Mouse (Mus musculus): ENCODE measurements around the gene Hdgf. TPM values are rescaled to one million over a fixed set of nuclear protein-coding genes. Genes with fewer than 3 reads are reported as not detected.

Gene Hdgf
- 10 to 100 TPM; 83.0 to 85.0 TPM for total RNA-seq (2023)

DNA sequence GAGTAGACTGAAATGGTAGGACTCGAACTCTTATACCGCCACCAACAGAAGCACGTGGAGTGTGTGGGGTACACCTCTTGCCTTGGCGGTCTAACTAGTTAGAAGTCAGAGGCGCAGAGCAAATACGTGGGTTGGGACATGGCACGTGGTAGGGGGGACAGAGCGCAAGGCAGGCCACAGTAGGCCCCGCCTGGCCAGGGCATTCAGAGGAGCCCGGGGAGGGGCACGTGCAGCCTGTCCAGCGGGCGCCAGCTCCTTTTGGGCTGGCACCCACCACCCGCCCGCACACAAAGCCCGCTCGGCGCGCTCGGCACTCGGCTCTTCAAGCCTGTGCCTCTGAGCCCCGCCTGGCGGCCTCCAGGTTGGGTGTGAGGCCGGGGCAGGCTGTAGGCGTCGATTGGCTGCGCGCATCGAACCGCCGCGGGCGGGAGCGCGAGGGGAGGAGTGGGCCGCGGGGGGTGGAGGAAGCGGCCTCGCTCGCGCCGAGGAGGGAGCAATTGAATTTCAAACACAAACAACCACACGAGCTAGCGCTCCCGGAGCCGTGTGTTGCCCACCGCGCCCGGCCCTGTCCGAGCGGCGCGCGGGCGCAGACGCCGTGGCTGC, at the start of gene Hdgf:
Gene Hdgf (plus strand): TSS at position 442 of the 606 bp plus-strand sequence.

DNA sequence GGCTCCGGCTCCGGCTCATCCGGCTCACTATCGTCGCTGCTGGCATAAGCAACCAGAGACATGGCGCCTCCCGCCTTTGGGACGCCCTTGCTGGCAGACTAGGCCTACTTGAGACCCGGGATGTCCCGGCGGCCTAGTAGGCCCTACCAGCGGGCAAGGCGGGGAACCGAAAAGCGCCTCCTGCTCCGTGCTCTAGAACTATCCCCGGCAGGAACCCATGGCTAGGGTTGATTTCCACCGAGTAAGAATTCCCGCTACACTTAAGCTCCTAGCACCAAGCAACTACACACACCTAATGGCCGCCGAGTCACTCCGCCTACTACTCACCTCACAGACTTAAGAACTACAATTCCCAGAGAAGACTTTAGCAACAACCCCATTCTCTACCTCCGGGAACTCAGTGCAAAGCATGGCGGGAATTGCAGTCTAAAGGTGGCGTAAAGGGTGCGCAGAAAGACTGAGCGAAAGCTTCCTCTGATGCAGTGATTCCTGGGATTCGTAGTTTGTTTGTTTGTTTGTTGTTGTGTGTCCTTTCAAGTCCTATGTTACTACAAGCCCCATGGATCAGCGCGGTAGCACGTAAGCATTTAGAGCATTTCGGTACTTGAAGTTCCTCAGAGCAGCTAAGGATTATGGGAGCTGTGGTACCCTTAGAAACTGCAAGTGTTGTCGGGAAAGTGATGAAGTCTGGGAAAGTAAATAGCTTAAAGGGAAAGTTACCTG, 20.7 kb upstream of the Hdgf start, which contains the start of gene Prcc:
Gene Prcc (minus strand): TSS at position 328 of the 723 bp plus-strand sequence.

DNA sequence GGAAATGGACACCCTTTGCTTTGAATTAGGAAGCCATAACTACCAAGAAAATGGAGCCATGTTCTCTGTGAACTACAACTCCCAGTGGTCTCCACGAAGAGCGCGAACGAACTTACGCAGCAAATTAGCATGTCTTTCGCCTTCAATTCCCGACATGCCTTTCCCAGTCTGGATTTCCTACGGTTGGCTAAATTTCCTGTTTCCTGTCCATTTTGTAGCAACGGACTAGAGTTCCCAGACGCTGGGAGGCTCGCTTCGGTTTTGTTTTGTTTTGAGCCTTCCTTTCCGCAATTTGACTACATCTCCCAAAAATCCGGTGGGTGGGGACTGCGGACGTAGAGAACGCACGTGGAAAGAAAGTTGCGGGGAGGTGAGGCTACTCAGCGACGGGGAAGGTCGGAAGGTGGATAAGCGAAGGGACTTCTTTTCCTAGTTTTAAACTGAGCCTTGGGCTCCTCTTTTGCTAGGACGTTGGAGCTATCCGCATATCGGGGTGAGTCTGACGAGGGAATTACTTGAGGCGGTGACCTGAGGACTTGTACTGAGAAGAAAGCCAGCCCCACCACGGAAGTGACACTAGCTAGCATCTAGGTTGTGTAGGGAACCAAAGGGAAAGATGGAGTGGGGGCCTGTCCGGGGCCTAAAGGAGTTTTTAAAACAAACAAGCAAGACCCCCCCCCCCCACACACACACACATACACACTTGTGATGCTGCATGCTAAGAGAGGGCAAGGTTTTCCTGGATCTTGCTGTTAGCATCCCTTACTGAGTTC, 13.4 kb downstream of the Hdgf start, which contains the start of gene Mrpl24:
Gene Mrpl24 (plus strand): TSS at position 171 of the 773 bp plus-strand sequence.

DNA sequence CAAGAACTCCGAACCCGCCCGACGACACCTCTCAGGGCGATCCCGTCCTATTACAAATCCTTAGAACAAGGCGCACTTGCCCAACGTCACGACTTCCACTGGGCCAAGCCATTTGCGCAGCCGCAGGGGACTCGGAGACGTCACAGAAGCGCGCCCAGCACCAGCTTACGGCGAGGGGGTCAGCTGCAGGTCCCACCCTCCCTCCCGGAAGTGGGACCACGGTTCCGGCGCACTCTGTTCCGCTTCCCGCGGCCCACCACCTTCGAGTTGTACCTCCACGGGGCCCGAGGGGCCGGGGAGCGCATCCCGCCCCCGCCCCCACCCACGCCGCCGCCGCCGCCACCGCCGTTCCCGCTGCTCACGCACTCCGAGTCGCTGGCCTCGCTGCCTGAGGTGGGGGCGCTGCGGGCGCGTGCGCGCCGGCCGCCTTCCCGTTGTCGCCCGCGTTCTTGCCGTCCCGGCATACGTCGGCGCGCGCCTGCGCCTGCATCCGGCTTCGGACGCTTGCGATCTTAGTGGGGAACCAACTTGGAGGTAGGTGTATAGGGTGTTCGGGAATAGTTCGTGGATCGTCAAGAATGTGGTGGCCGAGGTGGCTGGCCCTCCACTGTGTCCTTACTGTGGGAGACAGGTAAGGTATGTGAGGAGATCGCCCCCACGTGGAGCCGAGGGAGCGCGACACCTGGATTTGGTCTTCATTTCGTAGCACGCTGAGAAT, 24.1 kb downstream of the Hdgf start, which contains the start of the genes Isg20l2 and Rrnad1:
Gene Isg20l2 (plus strand): TSS at position 237 of the 718 bp plus-strand sequence.
Gene Rrnad1 (minus strand): TSS at position 640 of the 718 bp plus-strand sequence.

DNA sequence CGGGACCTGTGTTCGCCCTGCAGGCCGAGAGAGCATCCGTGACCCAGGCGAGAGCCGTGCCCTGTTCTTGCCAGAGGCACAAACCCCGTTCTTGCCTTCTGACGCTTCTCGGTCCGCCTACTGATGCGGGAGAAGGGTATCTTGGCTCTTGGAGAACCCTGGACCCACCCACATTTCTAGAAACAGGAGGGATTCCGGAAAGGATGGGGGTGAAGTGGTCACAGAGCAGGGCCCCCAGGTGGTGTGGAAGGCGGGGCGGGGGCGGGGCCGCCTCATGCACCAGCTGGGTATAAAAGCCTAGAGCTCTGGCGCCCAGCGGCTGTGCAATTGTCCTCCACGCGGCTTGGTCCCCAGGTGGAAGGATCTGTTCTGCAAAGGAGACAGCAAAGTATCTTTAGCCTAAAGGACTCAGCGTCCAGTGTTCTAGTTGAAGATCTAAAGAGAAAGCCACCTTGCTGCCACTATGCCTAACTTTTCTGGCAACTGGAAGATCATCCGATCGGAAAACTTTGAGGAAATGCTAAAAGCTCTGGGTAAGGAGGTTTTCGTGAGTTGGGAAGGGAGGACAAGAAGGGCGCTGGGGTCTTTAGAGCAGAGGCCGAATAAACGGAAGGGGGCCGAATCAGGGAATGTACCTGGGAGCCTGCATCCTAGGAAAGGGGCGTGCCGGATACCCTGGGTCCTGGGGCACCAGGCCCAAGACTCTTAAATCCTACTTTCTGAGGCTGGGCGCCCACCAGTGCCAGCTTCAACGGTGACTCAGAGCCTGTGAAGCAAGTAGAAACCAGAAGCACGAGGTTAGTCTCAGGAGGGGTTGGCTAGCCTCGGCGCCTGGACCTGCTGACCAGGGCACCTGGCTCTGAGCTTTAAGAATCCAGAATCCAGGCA, 42.5 kb downstream of the Hdgf start, which contains the start of gene Crabp2:
Gene Crabp2 (plus strand): TSS at position 289 of the 888 bp plus-strand sequence.

Other genes with a start within 250 kb of the Hdgf start
- under 1 TPM in 1 of 2 experiments, not detected in 1; 0.67 TPM for gene Lrrc71, start 157.7 kb upstream of the Hdgf start, total RNA-seq (2023)
- not detected for gene Ntrk1, start 111.2 kb upstream of the Hdgf start, total RNA-seq (2023)
- gene Insrr, start 109.4 kb upstream of the Hdgf start, total RNA-seq (2023) = under 1 TPM in 1 of 2 experiments, not detected in 1; 0.12 TPM
- gene Pear1, start 82.0 kb upstream of the Hdgf start, total RNA-seq (2023) = 10 to 100 TPM; 22.3 to 30.3 TPM
- gene Sh2d2a, start 59.6 kb upstream of the Hdgf start, total RNA-seq (2023) = 10 to 100 TPM; 29.2 to 32.6 TPM
- 10 to 100 TPM; 56.5 to 62.3 TPM for gene Prcc, start 20.7 kb upstream of the Hdgf start, total RNA-seq (2023)
- gene Mrpl24, start 13.2 kb downstream of the Hdgf start, total RNA-seq (2023) = 100 to 1,000 TPM; 134 to 154 TPM
- gene Isg20l2, start 24.0 kb downstream of the Hdgf start, total RNA-seq (2023) = 10 to 100 TPM; 65.3 to 67.4 TPM
- gene Rrnad1, start 24.4 kb downstream of the Hdgf start, total RNA-seq (2023) = 10 to 100 TPM; 41.3 to 46.0 TPM
- 1 to 10 TPM in 1 of 2 experiments, not detected in 1; 3.1 TPM for gene Crabp2, start 42.3 kb downstream of the Hdgf start, total RNA-seq (2023)
- gene Nes, start 64.8 kb downstream of the Hdgf start, total RNA-seq (2023) = not detected
- not detected for gene Bcan, start 93.9 kb downstream of the Hdgf start, total RNA-seq (2023)
- not detected for gene Hapln2, start 121.3 kb downstream of the Hdgf start, total RNA-seq (2023)
- 10 to 100 TPM; 15.8 to 15.9 TPM for gene Gpatch4, start 136.8 kb downstream of the Hdgf start, total RNA-seq (2023)
- 10 to 100 TPM; 38.3 to 38.9 TPM for gene Naxe, start 152.2 kb downstream of the Hdgf start, total RNA-seq (2023)
- not detected for gene Ttc24, start 172.0 kb downstream of the Hdgf start, total RNA-seq (2023)
- under 1 TPM; 0.27 to 0.32 TPM for gene Iqgap3, start 175.7 kb downstream of the Hdgf start, total RNA-seq (2023)
- gene Mef2d, start 236.1 kb downstream of the Hdgf start, total RNA-seq (2023) = 100 to 1,000 TPM; 280 to 371 TPM